Mouse (Mus musculus) neural tube, embryonic 15.5 days (tissue): ENCODE data around the gene Megf6. TPM values are rescaled to one million over a fixed set of nuclear protein-coding genes. Genes with fewer than 3 reads are reported as not detected.
A peak's percentile ranks its signal among the peaks of the same experiment; 100 is the strongest.

Experiments
- ATAC-seq: fragments of 200-750 bp; cut with Nextera tagmentation; 2 replicates; pipeline ENCODE4 v1.8.0; 2017; ENCODE audit warnings: mild to moderate bottlenecking, moderate TSS enrichment, moderate library complexity; ENCODE audit not compliant: low FRiP score
- H3K27ac ChIP-seq: fragments of 300-500 bp; sonication (generic); replicated peaks from 2 replicates; pipeline ENCODE4 v1.5.1; 2015; ENCODE audit warnings: mild to moderate bottlenecking, inconsistent platforms
- H3K27me3 ChIP-seq: fragments of 300-500 bp; sonication (generic); replicated peaks from 2 replicates; pipeline ENCODE4 v1.6.1; 2015; ENCODE audit warnings: inconsistent platforms
- H3K36me3 ChIP-seq: fragments of 300-500 bp; sonication (generic); 2 replicates; pipeline ENCODE4 v1.6.1; 2015; ENCODE audit warnings: inconsistent platforms
- H3K4me1 ChIP-seq: fragments of 300-500 bp; sonication (generic); 2 replicates; pipeline ENCODE4 v1.6.1; 2015; ENCODE audit warnings: inconsistent platforms
- H3K4me2 ChIP-seq: fragments of 300-500 bp; sonication (generic); 2 replicates; pipeline ENCODE4 v1.6.1; 2015; ENCODE audit warnings: inconsistent platforms, mild to moderate bottlenecking, moderate library complexity
- H3K4me3 ChIP-seq: fragments of 300-500 bp; sonication (generic); replicated peaks from 2 replicates; pipeline ENCODE4 v1.5.1; 2015; ENCODE audit warnings: mild to moderate bottlenecking, inconsistent platforms
- H3K9ac ChIP-seq: fragments of 300-500 bp; sonication (generic); replicated peaks from 2 replicates; pipeline ENCODE4 v1.6.1; 2015; ENCODE audit warnings: mild to moderate bottlenecking, inconsistent platforms
- H3K9me3 ChIP-seq: fragments of 300-500 bp; sonication (generic); replicated peaks from 2 replicates; pipeline ENCODE4 v1.6.1; 2016; ENCODE audit warnings: inconsistent platforms
- WGBS: fragments of 180-500 bp; shearing (Covaris S2); methylation state at CpG from one replicate; pipeline ENCODE4 v1.1.7; 2015; ENCODE audit warnings: mixed read lengths; 5-methylcytosine and 5-hydroxymethylcytosine counted together
- polyA plus RNA-seq: library from polyadenylated mRNA; unstranded; fragments of >200 nt; fragmentation: Nextera tagmentation; extraction: Ambion mirVana; gene quantifications from 2 replicates; pipeline ENCODE4 v1.2.1, GENCODE M21; 2015

The Megf6 gene
- polyA plus RNA-seq, 1 experiment from 2014 or later, result 10.7 TPM

DNA sequence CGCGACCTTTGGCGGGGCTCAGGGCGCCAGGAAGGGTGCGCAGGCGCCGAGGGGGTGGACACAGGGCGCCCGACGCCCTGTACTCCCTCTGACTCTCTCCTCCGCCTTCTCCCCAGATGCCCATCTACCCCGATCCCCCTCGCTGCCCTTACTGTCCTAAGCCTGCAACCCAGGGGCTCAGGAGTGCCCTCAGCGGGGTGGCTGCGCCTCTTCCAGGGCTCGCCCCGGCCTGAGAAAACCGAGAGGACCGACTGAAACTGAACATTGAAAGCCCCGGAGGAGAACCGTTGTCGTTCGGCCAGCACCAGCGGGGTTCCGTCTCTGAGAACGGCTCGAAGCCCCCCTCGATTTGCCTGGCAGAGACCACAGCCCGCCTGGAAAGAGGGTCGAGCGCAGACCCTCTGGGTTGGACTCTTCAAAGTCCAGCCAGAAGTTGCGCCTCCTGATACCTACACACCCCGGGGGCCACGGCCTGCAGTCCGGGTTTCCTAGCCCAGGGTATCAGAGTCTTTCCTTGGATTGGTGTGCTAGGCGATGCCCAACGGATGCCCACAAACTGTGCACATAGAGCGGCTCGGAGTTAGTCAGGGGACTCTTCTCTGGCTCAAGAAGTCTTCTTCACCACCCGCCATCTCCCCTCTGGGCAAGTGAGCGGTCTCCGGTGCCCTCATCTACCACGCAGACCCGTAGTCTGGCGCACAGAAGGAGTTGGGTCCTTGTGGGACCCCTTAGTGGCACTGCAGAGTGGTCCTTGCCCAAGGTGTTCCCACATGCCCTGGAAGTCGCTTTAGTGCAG lies 30.1 kb upstream of the Megf6 start:
- Histone ChIP-seq H3K9me3 (no peaks in the 10 kb centered on the region), H3K4me3 (peak overlapping the region; percentile 43), H3K27ac (no peak overlapping the region), H3K4me2 (peak overlapping the region; percentile 94), H3K36me3 (0 out of 2 replicates have a peak, but pooled peaks cover 2% of the 10 kb centered on the region), H3K27me3 (peaks cover 54% of the 10 kb centered on the region), H3K9ac (peak overlapping the region; percentile 44), H3K4me1 (peaks cover 40% of the 10 kb centered on the region)
- no peak for ATAC-seq
- WGBS, result 2% methylated on average over 46 of the region's 46 CpGs

- Histone ChIP-seq H3K9me3 (no peaks in the 10 kb centered on the region), H3K4me2 (peak overlapping the region; percentile 94), H3K27ac (no peak overlapping the region), H3K27me3 (peaks cover 46% of the 10 kb centered on the region), H3K4me1 (peaks cover 40% of the 10 kb centered on the region), H3K36me3 (0 out of 2 replicates have a peak, but pooled peaks cover 2% of the 10 kb centered on the region), H3K4me3 (peak overlapping the region; percentile 43), H3K9ac (no peak overlapping the region)
- WGBS, result 2% methylated on average over 42 of the region's 42 CpGs
- ATAC-seq, result no peak
Observed at GRCm38 (mm10) chr4:154141009-154141867, 29.3 kb upstream of the Megf6 start.

- 3% methylated on average over 48 of the region's 49 CpGs for WGBS
Observed at GRCm38 (mm10) chr4:154142211-154143040, 28.1 kb upstream of the Megf6 start, which contains the start of gene Wrap73. Gene Wrap73, plus strand, starts transcription at chr4:154142372.

DNA sequence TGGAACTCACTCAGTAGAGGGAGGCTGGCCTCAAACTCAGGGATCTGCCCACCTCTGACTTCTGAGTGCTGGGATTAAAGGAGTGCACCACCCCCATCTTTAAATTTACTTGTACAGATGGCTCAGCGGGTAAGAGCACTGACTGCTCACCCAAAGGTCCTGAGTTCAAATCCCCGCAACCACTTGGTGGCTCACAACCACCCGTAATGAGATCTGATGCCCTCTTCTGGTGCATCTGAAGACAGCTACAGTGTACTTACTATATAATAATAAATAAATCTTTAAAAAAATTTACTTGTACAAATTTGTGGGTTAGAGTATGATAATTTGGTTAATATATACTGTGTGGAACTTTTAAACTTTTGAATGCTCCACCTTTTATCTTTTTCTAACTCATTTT lies 25.8 kb upstream of the Megf6 start:
- WGBS, result 82% methylated on average over 3 of the region's 3 CpGs
- ATAC-seq, result no peak
- Histone ChIP-seq H3K36me3 (peaks cover 26% of the 10 kb centered on the region), H3K4me1 (peaks cover 32% of the 10 kb centered on the region), H3K9me3 (no peaks in the 10 kb centered on the region), H3K27me3 (peaks cover 11% of the 10 kb centered on the region), H3K27ac (no peak overlapping the region), H3K9ac (no peak overlapping the region), H3K4me2 (no peak overlapping the region), H3K4me3 (no peak overlapping the region)

More at GRCm38 (mm10) chr4:154142211-154143040, 28.1 kb upstream of the Megf6 start, which contains the start of gene Wrap73:
- Histone ChIP-seq H3K4me3 (peak within 1 kb of the TSS; percentile 87), H3K27ac (peak within 1 kb of the TSS; percentile 81), H3K27me3 (peaks cover 34% of the 10 kb centered on the region), H3K9ac (peak within 1 kb of the TSS; percentile 75), H3K4me2 (peak within 1 kb of the TSS; percentile 94), H3K9me3 (no peaks in the 10 kb centered on the region), H3K4me1 (peaks cover 40% of the 10 kb centered on the region), H3K36me3 (peaks cover 12% of the 10 kb centered on the region)
- peak; percentile 94 for ATAC-seq

- Histone ChIP-seq H3K4me2 (no peak overlapping the region), H3K27ac (no peak overlapping the region), H3K9ac (no peak overlapping the region), H3K4me3 (no peak overlapping the region), H3K27me3 (peaks cover under 1% of the 10 kb centered on the region; the same call in 1 of the 2 replicates), H3K4me1 (peaks cover 16% of the 10 kb centered on the region), H3K36me3 (peaks cover 32% of the 10 kb centered on the region), H3K9me3 (no peaks in the 10 kb centered on the region)
- no peak for ATAC-seq
- WGBS, result 87% methylated on average over 10 of the region's 10 CpGs
Observed at GRCm38 (mm10) chr4:154146342-154146741, 24.2 kb upstream of the Megf6 start.

GRCm38 (mm10) chr4:154154104-154154503 lies 16.4 kb upstream of the Megf6 start:
- Histone ChIP-seq H3K9me3 (no peaks in the 10 kb centered on the region), H3K27ac (no peak overlapping the region), H3K4me1 (peaks cover 7% of the 10 kb centered on the region), H3K27me3 (no peaks in the 10 kb centered on the region), H3K9ac (no peak overlapping the region), H3K4me3 (no peak overlapping the region), H3K36me3 (peaks cover 69% of the 10 kb centered on the region), H3K4me2 (no peak overlapping the region)
- 74% methylated on average over 11 of the region's 11 CpGs for WGBS
- no peak for ATAC-seq

DNA sequence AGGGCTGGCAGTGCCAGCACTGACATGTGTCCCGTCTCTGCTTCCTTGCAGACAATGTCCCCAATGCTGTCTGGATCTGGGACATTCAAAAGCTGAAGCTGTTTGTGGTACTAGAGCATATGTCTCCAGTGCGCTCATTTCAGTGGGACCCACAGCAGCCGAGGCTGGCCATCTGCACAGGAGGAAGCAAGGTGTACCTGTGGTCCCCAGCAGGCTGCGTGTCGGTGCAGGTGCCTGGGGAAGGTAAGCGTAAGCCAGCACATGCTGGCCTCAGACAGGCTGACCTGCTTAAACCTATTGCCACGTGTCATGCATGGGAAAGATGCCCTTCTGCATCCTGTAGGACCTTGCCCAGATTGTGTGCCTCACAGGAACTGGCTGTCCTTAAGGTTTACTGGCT lies 14.5 kb upstream of the Megf6 start:
- 88% methylated on average over 7 of the region's 7 CpGs for WGBS

DNA sequence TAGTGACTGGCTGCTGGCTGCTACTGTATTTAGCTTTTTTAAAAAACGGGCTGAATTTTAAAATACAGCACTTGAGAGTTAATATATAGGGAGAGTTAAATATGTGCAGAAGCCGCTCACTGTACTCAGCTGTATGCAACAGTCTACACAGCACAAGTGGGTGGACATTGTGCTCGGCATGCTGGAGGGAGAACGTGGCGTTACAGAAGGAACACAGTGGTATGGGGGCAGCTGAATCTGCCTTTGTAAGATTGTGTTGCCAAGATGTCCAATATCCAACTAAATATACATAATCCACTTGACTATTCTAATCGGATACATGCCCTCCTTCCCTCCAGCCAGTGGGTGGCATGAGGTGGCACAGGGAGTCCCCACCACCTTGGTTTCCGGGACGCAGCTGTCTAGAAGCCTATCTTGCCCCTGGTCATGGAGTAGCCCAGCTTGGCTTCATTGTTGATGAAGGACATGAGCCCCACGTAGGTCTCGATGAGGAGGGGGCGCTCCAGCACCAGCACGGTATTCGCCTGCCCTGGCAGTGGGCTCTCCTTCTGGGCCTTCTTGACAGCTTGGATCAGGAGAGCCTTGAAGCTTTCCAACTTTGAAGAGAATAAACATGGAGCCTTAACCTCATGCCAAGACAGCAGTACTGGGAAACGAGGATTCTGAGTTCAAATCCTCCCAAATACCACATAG lies 12.4 kb upstream of the Megf6 start:
- no peak for ATAC-seq
- H3K4me3 ChIP-seq, result no peak overlapping the region
- 92% methylated on average over 14 of the region's 14 CpGs for WGBS
- no peaks in the 10 kb centered on the region for H3K9me3 ChIP-seq
- peaks cover 43% of the 10 kb centered on the region for H3K36me3 ChIP-seq
- no peak overlapping the region for H3K9ac ChIP-seq
- no peaks in the 10 kb centered on the region for H3K27me3 ChIP-seq
- no peak overlapping the region for H3K27ac ChIP-seq
- H3K4me2 ChIP-seq, result no peak overlapping the region
- H3K4me1 ChIP-seq, result peaks cover 25% of the 10 kb centered on the region

More for the DNA sequence above, 14.5 kb upstream of the Megf6 start:
- Histone ChIP-seq H3K4me3 (no peak overlapping the region), H3K27me3 (no peaks in the 10 kb centered on the region), H3K27ac (no peak overlapping the region), H3K4me2 (no peak overlapping the region), H3K9ac (no peak overlapping the region), H3K4me1 (peaks cover 18% of the 10 kb centered on the region), H3K9me3 (no peaks in the 10 kb centered on the region), H3K36me3 (peaks cover 60% of the 10 kb centered on the region)
- no peak for ATAC-seq

DNA sequence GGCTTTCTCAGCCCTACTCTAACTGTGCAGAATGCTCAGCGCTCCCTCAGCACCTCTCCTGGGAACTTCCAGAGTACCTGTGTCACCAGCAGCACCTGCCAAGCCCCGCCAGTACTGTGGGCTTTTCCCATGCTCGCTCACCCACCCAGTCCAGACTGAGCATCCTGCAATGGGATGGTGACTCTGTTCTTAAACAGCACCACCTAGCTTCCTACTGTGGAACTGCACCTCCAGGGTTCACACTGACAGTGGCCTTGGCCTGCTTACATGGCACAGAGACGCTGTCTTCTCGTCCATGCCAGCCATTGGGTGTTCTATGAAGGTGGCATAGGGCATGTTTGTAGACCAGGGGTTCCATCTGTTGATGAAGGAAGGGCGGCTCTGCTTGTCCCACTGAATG lies 11.5 kb upstream of the Megf6 start:
- Histone ChIP-seq H3K36me3 (peaks cover 43% of the 10 kb centered on the region), H3K4me3 (peak overlapping the region; percentile 87), H3K27me3 (no peaks in the 10 kb centered on the region), H3K4me1 (peaks cover 25% of the 10 kb centered on the region), H3K9me3 (no peaks in the 10 kb centered on the region), H3K27ac (no peak overlapping the region), H3K4me2 (peak overlapping the region; percentile 74), H3K9ac (peak overlapping the region; percentile 75; the same call in 1 of the 2 replicates)
- 21% methylated on average over 6 of the region's 6 CpGs for WGBS
- ATAC-seq, result no peak

DNA sequence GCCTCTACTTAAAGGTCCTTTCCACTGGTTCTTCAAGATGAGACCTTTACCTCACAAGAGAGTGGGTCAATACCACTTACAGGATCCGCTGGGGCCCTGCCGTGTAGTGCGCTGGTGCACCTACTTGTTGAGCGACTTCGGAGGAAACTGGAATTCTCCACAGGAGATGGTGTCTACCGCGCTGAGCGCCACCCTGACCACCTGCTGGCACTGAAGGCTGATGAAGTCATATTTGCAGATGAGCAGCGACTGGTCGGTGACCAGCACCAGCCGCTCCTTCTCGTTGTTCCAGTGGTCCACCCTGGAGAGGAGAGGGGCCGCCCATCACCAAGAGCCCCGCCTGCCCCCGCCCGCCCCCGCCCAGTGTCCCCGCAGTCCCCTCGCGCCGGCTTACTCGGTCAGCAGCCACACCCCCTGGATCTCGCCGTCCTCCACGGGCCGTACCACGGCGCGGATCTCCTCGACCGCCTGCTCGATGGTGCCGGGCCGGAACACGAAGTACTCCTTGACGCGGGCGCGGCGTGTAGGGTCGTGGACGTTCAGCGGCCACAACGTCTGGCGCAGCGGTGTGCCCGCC lies 10.5 kb upstream of the Megf6 start:
- ATAC-seq, result peak; percentile 48
- Histone ChIP-seq H3K4me2 (peak overlapping the region; percentile 74), H3K4me3 (peak overlapping the region; percentile 87), H3K27ac (peak overlapping the region; percentile 80), H3K9me3 (no peaks in the 10 kb centered on the region), H3K27me3 (no peaks in the 10 kb centered on the region), H3K36me3 (peaks cover 36% of the 10 kb centered on the region), H3K4me1 (peaks cover 25% of the 10 kb centered on the region), H3K9ac (peak overlapping the region; percentile 75)
- WGBS, result 3% methylated on average over 39 of the region's 47 CpGs
